In genomic region chr12:3325232-3325631, GRCm38 (mm10) we compare ENCODE assay signal across 30 mouse cellular contexts. TPM values are rescaled to one million over a fixed set of nuclear protein-coding genes. Genes with fewer than 3 reads are reported as not detected.
DNase-seq lines count a peak whose midpoint lies in the region; ATAC-seq and TF ChIP-seq lines count a peak whose summit lies in the region.
"Had no signal": no experiment of that assay in that cellular context is flagged by ENCODE, and none has a peak within 500 bp of the region (broad histone marks: within the 10 kb centered on the region; RNA-seq: fewer than 3 reads in every experiment).

No protein-coding gene starts in this region.

- H3K36me3 ChIP-seq in liver, embryonic 12.5 days = no peaks in the 10 kb centered on the region
- no peaks in the 10 kb centered on the region for H3K36me3 ChIP-seq in liver, embryonic 11.5 days (ENCODE audit: control insufficient read depth, insufficient read depth, low read length)
- no peaks in the 10 kb centered on the region for H3K36me3 ChIP-seq in stomach, embryonic 16.5 days (ENCODE audit: control insufficient read depth, insufficient read depth, low read length)
- H3K36me3 ChIP-seq in intestine, postnatal 0 days (ENCODE audit: control insufficient read depth, insufficient read depth) = no peaks in the 10 kb centered on the region
- H3K36me3 ChIP-seq: embryonic facial prominence, embryonic 10.5 days; embryonic facial prominence, embryonic 13.5 days; forebrain, embryonic 10.5 days; G1E; heart, embryonic 10.5 days; heart, embryonic 13.5 days had no signal

- TF ChIP-seq CTCF in intestine, postnatal 0 days (IDR thresholded peaks at IDR 0.05; ENCODE audit: low read depth) = no peak

- WGBS in liver, embryonic 12.5 days (ENCODE audit: insufficient replicate concordance) = 58% methylated on average over 2 of the region's 2 CpGs
- 62% methylated on average over 2 of the region's 2 CpGs for WGBS in liver, embryonic 11.5 days
- WGBS in stomach, embryonic 16.5 days = 73% methylated on average over 2 of the region's 2 CpGs
- WGBS in intestine, postnatal 0 days = 90% methylated on average over 2 of the region's 2 CpGs

- 0 out of 2 replicates have a peak, but pooled peaks have one; percentile 21 for ATAC-seq in liver, embryonic 12.5 days
- no peak; the same call in 1 of the 2 replicates for ATAC-seq in liver, embryonic 11.5 days (replicated peaks; ENCODE audit: low FRiP score)
- ATAC-seq in erythroid progenitor cell, adult 5-6 weeks (replicated peaks; ENCODE audit: low FRiP score, poor library complexity, severe bottlenecking) = 0 out of 2 replicates have a peak, but pooled peaks have one; percentile 19
- ATAC-seq in stomach, embryonic 16.5 days (ENCODE audit: insufficient read depth, low FRiP score) = no peak
- ATAC-seq in intestine, postnatal 0 days = no peak
- ATAC-seq: forebrain, embryonic 13.5 days; forebrain, embryonic 16.5 days had no signal

- no peaks in the 10 kb centered on the region for H3K9me3 ChIP-seq in liver, embryonic 12.5 days (replicated peaks)
- no peaks in the 10 kb centered on the region for H3K9me3 ChIP-seq in liver, embryonic 11.5 days (ENCODE audit: control insufficient read depth, low read length)
- no peaks in the 10 kb centered on the region for H3K9me3 ChIP-seq in stomach, embryonic 16.5 days (replicated peaks; ENCODE audit: control insufficient read depth, low read length)
- H3K9me3 ChIP-seq in intestine, postnatal 0 days (ENCODE audit: control insufficient read depth) = no peaks in the 10 kb centered on the region
- H3K9me3 ChIP-seq: forebrain, embryonic 13.5 days; G1E; heart, embryonic 10.5 days had no signal

- no peak overlapping the region for H3K4me3 ChIP-seq in liver, embryonic 12.5 days
- H3K4me3 ChIP-seq in liver, embryonic 11.5 days (ENCODE audit: low read depth, low read length) = no peak overlapping the region
- H3K4me3 ChIP-seq in stomach, embryonic 16.5 days (replicated peaks; ENCODE audit: low read length) = no peak overlapping the region
- H3K4me3 ChIP-seq in intestine, postnatal 0 days (ENCODE audit: low read depth, low read length) = no peak overlapping the region
- H3K4me3 ChIP-seq: embryonic facial prominence, embryonic 10.5 days; embryonic facial prominence, embryonic 13.5 days; erythroblast, embryonic 14.5 days; forebrain, embryonic 10.5 days; forebrain, embryonic 13.5 days; heart, embryonic 10.5 days; heart, embryonic 13.5 days had no signal

- no peaks in the 10 kb centered on the region for H3K27me3 ChIP-seq in liver, embryonic 12.5 days (replicated peaks)
- H3K27me3 ChIP-seq in liver, embryonic 11.5 days (replicated peaks; ENCODE audit: control insufficient read depth, insufficient read depth, low read length) = no peaks in the 10 kb centered on the region
- H3K27me3 ChIP-seq in stomach, embryonic 16.5 days (ENCODE audit: control insufficient read depth, insufficient read depth, low read length) = no peaks in the 10 kb centered on the region
- no peaks in the 10 kb centered on the region for H3K27me3 ChIP-seq in intestine, postnatal 0 days (replicated peaks; ENCODE audit: control insufficient read depth, insufficient read depth, low read length)
- H3K27me3 ChIP-seq: CH12.LX; embryonic facial prominence, embryonic 13.5 days; forebrain, embryonic 13.5 days; heart, embryonic 13.5 days had no signal

- no peak overlapping the region for H3K9ac ChIP-seq in liver, embryonic 12.5 days
- H3K9ac ChIP-seq in liver, embryonic 11.5 days (ENCODE audit: low read depth, low read length) = no peak overlapping the region
- H3K9ac ChIP-seq in stomach, embryonic 16.5 days (ENCODE audit: low read length) = no peak overlapping the region
- H3K9ac ChIP-seq in intestine, postnatal 0 days (ENCODE audit: low read depth, low read length) = no peak overlapping the region
- H3K9ac ChIP-seq: embryonic facial prominence, embryonic 13.5 days; forebrain, embryonic 13.5 days; heart, embryonic 13.5 days; hindbrain, embryonic 14.5 days had no signal

- peaks cover 11% of the 10 kb centered on the region; the same call in 1 of the 2 replicates for H3K4me1 ChIP-seq in liver, embryonic 12.5 days
- H3K4me1 ChIP-seq in liver, embryonic 11.5 days (replicated peaks; ENCODE audit: control insufficient read depth, insufficient read depth, low read length) = no peaks in the 10 kb centered on the region
- no peaks in the 10 kb centered on the region for H3K4me1 ChIP-seq in stomach, embryonic 16.5 days (ENCODE audit: control insufficient read depth, insufficient read depth, low read length)
- H3K4me1 ChIP-seq in intestine, postnatal 0 days (replicated peaks; ENCODE audit: control insufficient read depth, insufficient read depth, low read length) = no peaks in the 10 kb centered on the region
- H3K4me1 ChIP-seq: embryonic facial prominence, embryonic 10.5 days; embryonic facial prominence, embryonic 13.5 days; forebrain, embryonic 10.5 days; forebrain, embryonic 13.5 days; heart, embryonic 10.5 days; heart, embryonic 13.5 days had no signal

- no peak for DNase-seq in liver, embryonic 11.5 days (ENCODE audit: low spot score)
- no peak for DNase-seq in lung, postnatal 10 days
- DNase-seq: adrenal gland, adult 2 months; adrenal gland, postnatal 14 days; B cell, adult 2 months; cerebellum, adult 11 months; cerebellum, adult 2 months; cerebellum, adult 9-11 months; cerebellum, postnatal 25 days; embryo, embryonic 11 days; gastrocnemius, postnatal 10 days; gastrocnemius, postnatal 36 days; heart, adult 18-20 months; heart, postnatal 14 days; heart, postnatal 4 days had no signal

- no peak overlapping the region for H3K4me2 ChIP-seq in liver, embryonic 12.5 days
- no peak overlapping the region for H3K4me2 ChIP-seq in liver, embryonic 11.5 days
- H3K4me2 ChIP-seq in stomach, embryonic 16.5 days (ENCODE audit: low read depth, low read length) = no peak overlapping the region
- H3K4me2 ChIP-seq in intestine, postnatal 0 days (replicated peaks; ENCODE audit: low read depth) = no peak overlapping the region
- H3K4me2 ChIP-seq: embryonic facial prominence, embryonic 13.5 days; forebrain, embryonic 13.5 days; heart, embryonic 13.5 days; hindbrain, embryonic 14.5 days had no signal

- H3K27ac ChIP-seq in liver, embryonic 12.5 days = no peak overlapping the region
- H3K27ac ChIP-seq in liver, embryonic 11.5 days (ENCODE audit: low read depth, low read length) = no peak overlapping the region
- peak overlapping the region; percentile 35; the same call in 1 of the 2 replicates for H3K27ac ChIP-seq in stomach, embryonic 16.5 days (ENCODE audit: low read length)
- no peak overlapping the region for H3K27ac ChIP-seq in intestine, postnatal 0 days (ENCODE audit: low read depth, low read length)
- H3K27ac ChIP-seq: embryonic facial prominence, embryonic 10.5 days; embryonic facial prominence, embryonic 13.5 days; forebrain, embryonic 10.5 days; forebrain, embryonic 13.5 days; heart, embryonic 10.5 days; heart, embryonic 13.5 days; hindbrain, embryonic 14.5 days had no signal

RNA-seq across cellular contexts. Expression of gene Rab10, which starts 15.5 kb away (rescaled TPM):
- 79.4 and 80.8 TPM in 2 replicates for polyA plus RNA-seq in liver, embryonic 12.5 days (2016; fragmentation: Nextera tagmentation; extraction: Ambion mirVana)
- polyA plus RNA-seq in liver, embryonic 11.5 days (2014; fragmentation: Nextera tagmentation; extraction: Ambion mirVana) = 70.9 and 71.1 TPM in 2 replicates
- 110 and 132 TPM in 2 replicates for total RNA-seq in erythroid progenitor cell, adult 5-6 weeks (2015; ENCODE audit: low replicate concordance)
- total RNA-seq in erythroid progenitor cell, adult 5-6 weeks (2017; ENCODE audit: low replicate concordance) = 101 and 116 TPM in 2 replicates
- polyA plus RNA-seq in stomach, embryonic 16.5 days (2015; fragmentation: Nextera tagmentation; extraction: Ambion mirVana) = 76.5 and 76.8 TPM in 2 replicates
- polyA plus RNA-seq in intestine, postnatal 0 days (2015; fragmentation: Nextera tagmentation; extraction: Ambion mirVana) = 47.0 and 50.1 TPM in 2 replicates

RNA-seq across cellular contexts. Expression of gene Kif3c, which starts 39.7 kb away (rescaled TPM):
- 1.7 and 1.9 TPM in 2 replicates for polyA plus RNA-seq in liver, embryonic 12.5 days (2016; fragmentation: Nextera tagmentation; extraction: Ambion mirVana)
- polyA plus RNA-seq in liver, embryonic 11.5 days (2014; fragmentation: Nextera tagmentation; extraction: Ambion mirVana) = 3.5 and 4.8 TPM in 2 replicates
- not detected in 2 replicates for total RNA-seq in erythroid progenitor cell, adult 5-6 weeks (2015; ENCODE audit: low replicate concordance)
- total RNA-seq in erythroid progenitor cell, adult 5-6 weeks (2017; ENCODE audit: low replicate concordance) = 0.13 and 1.7 TPM in 2 replicates
- 8.1 and 8.6 TPM in 2 replicates for polyA plus RNA-seq in stomach, embryonic 16.5 days (2015; fragmentation: Nextera tagmentation; extraction: Ambion mirVana)
- 2.3 and 2.4 TPM in 2 replicates for polyA plus RNA-seq in intestine, postnatal 0 days (2015; fragmentation: Nextera tagmentation; extraction: Ambion mirVana)

Comparison
In these comparisons a context has a peak if more than half of its experiments do, and no peak if none do; other contexts are left out.
1. ATAC-seq: peak in liver, embryonic 12.5 days (single experiment) and erythroid progenitor cell, adult 5-6 weeks (single experiment); none in liver, embryonic 11.5 days (single experiment), stomach, embryonic 16.5 days (single experiment) and intestine, postnatal 0 days (single experiment).